Mouse (Mus musculus): ENCODE results near the gene Slu7.

Gene Slu7

DNA sequence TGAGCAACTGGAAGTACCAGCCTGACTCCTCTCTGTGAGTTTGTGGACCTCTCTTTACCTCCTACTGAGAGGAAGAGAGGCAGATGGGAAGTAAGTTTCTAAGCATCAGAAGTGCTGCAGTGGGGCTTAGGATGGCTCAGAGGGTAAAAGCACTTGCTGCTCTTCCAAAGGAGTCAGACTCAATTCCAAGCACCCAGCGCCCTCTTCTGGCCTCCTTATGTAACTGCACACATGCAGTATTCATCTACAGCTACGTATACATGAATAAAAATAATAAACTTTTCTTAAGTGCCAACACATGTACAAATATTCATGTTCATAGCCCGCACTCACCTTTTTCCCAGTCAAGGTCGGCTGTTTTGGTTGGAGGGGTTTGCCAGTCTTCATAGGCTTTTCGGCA, 9.2 kb upstream of the Slu7 start:
- no peak for DNase-seq (ENCODE audit: low spot score in 2 of 2)

DNA sequence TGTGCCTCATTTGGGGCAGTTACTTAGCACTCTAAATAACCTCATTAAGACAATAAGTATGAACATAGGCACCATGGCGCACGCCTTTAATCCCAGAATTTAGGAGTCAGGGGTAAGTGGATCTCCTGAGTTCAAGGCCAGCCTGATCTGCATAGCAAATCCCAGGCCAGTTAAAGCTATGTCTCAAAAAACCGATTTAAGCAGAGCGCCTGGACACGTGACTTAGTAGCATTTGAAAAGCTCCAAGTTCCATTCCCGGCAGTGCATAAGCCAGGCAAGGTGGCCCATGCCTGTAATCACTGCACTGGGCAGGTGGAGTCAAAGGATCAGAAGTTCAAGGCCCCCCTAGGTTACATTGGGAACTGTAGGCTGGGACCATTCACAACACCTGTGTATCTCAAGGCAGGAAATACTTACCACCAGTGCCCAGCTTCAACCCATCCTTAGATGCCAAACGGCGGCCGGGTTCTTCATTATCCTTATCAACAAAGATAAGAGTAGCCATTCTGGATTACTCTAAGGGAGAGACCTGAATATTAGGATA, 8.3 kb upstream of the Slu7 start:
- DNase-seq (ENCODE audit: low spot score in 2 of 2): no peak

DNA sequence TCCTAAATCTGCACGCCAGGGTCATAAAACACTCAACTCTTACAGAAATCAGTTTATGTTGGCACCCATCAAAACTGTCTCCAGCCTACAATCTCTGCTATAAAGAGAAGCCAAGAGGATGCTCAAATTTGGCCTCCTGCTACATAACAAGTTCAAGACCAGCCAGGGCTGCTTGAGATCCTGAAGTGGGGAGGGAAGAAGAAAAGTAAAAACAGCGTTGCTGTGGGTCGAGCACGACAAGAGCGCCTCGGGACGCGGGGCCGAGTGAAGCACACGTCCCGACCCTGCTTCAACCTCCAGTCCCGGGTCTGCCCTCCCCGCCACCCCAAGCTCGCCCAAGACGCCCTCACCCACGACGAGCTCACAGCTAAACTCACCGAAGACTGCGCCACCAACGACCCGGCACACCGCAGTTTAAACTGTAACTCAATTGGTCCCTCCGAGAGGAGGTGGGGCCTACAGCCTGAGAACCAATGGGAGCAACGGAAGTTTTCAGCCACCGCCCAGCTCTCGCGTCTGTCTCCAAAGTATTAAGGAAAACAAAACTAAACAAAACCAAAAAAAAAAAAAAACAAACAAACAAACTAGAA, 7.6 kb upstream of the Slu7 start, which contains the start of gene Pttg1:
TSS of gene Pttg1 (minus strand) at position 428 of the 590 bp plus-strand sequence.
- DNase-seq (ENCODE audit: low spot score in 2 of 2): peak; percentile 24 to 54

DNA sequence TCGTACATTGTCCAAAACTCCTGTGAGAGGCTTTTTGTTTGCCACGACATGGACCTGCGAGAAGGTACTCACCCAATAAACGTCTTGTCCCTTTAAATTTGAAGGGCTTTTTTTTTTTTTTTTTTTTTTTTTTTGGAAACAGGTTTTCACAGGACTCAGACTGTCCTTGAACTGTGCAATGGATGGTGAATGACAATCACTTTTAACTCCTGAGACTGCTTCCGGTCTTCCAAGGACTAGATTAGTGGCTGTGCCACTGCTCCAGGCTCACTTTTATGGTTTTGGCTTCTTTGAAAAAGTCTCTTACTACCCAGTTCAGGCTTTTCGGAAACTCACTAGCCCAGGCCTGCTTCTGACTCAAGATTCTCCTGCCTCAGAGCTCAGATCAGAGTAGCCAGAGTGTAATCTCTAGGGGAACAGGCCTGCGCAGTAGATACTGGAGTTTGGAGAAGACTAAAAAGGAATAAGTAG, 7.1 kb upstream of the Slu7 start:
- DNase-seq (ENCODE audit: low spot score in 2 of 2): no peak

DNA sequence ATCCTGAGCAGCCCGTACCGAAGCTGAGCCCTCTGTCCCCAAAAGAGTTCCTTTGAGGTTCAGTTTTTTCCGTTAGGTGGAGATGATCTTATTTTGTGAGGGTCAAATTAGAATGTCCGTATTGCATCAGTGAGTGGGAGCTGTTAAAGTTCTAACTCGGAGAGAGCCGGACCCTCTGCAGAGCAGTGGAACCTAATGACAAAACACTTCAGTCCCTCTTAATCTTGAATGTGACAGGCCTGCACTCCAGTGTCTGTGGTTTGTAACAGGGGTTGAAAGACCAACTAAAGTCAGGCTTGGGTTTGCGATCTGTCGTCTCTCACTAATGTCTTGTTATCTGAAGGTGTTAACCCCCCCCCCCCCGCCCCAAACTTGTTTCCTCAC, 472 bp downstream of the Slu7 start:
- no peak for DNase-seq (ENCODE audit: low spot score in 2 of 2)

- DNase-seq (ENCODE audit: low spot score in 2 of 2): no peak
Observed at GRCm38 (mm10) chr11:43441121-43441520, 7.6 kb downstream of the Slu7 start.

DNA sequence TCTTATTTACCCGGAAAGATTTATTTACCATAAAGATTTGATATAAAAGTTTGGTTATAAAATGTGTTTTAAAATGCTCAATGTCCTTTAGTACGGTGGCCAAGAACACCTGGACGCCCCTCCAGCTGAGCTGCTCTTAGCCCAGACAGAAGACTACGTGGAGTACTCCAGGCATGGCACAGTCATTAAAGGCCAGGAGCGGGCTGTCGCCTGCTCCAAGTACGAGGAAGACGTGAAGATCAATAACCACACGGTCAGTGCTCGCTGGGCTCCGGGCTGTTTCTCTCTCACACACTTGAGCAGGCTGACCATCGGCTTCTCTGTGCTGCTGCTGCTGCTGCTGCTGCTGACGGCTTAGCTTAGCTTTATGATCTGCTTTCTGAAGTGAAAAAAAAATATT, 9.6 kb downstream of the Slu7 start:
- DNase-seq (ENCODE audit: low spot score in 2 of 2): no peak

DNA sequence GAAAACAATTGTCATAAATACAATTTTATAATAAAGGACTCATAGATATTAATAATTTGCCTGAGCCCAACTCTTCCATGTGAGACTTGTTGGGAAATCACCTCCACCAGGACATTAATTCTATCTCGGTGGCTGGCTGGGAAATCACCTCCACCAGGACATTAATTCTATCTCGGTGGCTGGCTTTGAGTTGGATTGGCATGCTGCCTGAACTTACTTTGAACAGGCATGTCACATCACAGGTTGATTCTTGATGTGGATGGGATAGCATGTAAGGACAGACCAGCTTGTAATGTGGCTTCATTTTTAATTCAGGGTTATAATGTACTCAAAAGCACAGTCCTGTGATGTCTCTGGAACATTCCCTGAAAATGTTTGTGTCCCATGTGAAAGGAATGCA, 16.4 kb downstream of the Slu7 start:
- DNase-seq (ENCODE audit: low spot score in 2 of 2): no peak

- DNase-seq (ENCODE audit: low spot score in 2 of 2): no peak
Observed at GRCm38 (mm10) chr11:43451322-43451721, 17.8 kb downstream of the Slu7 start.

GRCm38 (mm10) chr11:43452266-43452665, 18.7 kb downstream of the Slu7 start:
- DNase-seq (ENCODE audit: low spot score in 2 of 2): no peak

- no peak for DNase-seq (ENCODE audit: low spot score in 2 of 2)
Observed at GRCm38 (mm10) chr11:43463204-43463603, 29.7 kb downstream of the Slu7 start.

DNA sequence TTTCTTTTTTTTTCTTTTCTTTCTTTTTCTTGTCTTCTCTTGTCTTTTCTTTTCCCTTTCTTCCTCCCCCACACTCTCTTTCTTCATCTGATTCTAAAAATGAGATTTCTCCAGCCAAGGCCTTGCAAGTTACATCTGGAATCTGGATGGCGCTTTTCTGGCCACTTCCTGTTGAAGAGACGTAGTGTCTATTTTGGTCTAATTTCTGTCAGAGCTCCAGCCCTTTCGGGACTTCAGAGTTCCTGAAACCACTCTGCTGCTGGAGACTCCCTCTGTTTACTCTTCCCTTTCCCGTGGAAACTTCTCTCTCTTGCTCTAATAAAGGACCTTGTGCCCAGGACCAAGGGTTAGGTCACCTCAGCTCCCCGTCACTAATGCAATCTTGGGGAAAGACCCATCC, 36.6 kb downstream of the Slu7 start:
- no peak for DNase-seq (ENCODE audit: low spot score in 2 of 2)

DNA sequence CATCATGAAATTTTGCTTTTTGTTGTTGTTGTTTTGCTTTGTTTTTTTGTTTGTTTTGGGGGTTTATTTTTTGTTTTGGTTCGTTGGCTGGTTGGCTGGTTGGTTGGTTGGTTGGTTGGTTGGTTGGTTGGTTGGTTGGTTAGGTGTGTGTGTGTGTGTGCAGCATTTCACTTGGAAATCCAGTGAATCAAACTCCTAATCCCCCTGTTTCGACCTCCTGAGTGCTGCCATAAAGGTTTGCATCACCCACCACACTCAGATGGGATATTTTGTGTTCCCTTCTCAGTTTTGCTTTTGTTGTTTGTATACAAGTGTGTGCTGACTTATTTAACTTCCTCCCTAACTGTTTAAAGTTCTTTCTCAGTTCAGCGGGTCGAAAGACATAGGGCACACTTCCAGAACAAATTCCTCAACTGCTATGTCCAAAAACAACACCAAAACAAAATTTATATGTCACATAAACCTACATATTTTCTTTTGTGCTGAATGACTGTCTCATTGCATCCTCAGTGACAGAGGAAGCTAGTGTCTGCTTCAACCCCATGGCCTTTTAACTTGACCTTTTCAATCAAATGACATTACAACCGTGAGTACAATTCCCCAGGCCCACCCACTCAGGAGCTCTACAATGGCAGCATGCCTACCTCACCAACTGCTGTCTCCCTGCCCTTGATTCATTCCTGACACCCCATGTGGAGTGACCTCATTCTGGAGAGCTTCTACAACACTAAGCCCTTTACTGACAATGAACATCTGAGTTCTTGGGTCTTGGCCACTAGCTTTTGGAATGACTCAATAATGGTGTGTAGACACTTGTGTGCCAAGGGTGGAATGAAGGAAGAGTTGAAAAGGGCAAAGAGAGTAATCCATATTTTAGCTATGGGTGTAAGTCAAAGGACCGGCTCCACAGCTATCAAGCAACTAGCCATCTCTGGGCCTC, 37.6 kb downstream of the Slu7 start:
- DNase-seq (ENCODE audit: low spot score in 2 of 2): no peak

DNA sequence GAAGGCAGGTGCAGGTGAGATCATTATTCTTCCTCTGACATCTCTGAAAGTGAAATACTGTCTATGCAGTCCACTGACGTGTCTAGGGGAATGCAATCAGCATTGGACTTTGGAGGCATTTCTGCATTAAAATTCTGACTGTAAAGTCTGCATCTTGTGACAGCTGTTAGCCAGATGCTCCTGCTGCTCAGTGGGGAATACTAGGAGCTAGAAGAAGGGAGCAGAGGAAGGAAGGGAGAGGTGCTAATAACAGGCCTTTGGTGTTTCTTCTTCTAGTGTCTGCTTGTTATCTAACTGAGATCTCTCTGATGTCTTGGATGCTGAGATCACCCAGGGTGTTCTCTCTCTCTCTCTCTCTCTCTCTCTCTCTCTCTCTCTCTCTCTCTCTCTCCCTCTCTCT, 39.6 kb downstream of the Slu7 start:
- no peak for DNase-seq (ENCODE audit: low spot score in 2 of 2)

DNA sequence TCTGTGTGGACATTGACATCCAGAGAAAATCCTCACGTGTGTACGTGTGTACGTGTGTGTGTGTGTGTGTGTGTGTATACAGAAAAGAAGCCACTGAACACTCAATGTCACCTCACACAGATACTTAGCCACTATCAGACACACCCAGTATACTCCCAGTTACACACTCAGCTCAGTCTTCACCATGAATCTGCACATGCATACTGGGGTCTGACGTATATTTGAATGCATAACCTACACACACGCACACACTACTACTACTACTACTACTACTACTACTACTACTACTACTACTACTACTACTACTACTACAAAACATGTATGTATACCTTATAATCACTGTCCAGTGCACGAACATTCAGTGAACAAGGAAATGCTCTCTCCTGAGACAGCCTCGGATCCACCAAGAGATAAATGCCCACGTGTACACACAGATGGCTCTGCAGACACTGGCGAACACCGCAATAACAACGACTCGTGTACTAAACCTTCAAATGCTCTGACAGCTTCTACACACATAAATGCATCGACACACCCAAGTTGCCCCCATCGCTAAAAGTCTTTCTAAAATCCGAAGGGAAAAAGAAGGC, 40.2 kb downstream of the Slu7 start:
- DNase-seq (ENCODE audit: low spot score in 2 of 2): no peak

- no peak for DNase-seq (ENCODE audit: low spot score in 2 of 2)
Observed at GRCm38 (mm10) chr11:43474225-43474774, 40.8 kb downstream of the Slu7 start, which contains the start of gene C1qtnf2. C1qtnf2 (plus strand) TSS chr11:43474276.

GRCm38 (mm10) chr11:43479376-43479775, 45.8 kb downstream of the Slu7 start:
- DNase-seq (ENCODE audit: low spot score in 2 of 2): no peak

GRCm38 (mm10) chr11:43480561-43480960, 47.0 kb downstream of the Slu7 start:
- no peak for DNase-seq (ENCODE audit: low spot score in 2 of 2)

DNA sequence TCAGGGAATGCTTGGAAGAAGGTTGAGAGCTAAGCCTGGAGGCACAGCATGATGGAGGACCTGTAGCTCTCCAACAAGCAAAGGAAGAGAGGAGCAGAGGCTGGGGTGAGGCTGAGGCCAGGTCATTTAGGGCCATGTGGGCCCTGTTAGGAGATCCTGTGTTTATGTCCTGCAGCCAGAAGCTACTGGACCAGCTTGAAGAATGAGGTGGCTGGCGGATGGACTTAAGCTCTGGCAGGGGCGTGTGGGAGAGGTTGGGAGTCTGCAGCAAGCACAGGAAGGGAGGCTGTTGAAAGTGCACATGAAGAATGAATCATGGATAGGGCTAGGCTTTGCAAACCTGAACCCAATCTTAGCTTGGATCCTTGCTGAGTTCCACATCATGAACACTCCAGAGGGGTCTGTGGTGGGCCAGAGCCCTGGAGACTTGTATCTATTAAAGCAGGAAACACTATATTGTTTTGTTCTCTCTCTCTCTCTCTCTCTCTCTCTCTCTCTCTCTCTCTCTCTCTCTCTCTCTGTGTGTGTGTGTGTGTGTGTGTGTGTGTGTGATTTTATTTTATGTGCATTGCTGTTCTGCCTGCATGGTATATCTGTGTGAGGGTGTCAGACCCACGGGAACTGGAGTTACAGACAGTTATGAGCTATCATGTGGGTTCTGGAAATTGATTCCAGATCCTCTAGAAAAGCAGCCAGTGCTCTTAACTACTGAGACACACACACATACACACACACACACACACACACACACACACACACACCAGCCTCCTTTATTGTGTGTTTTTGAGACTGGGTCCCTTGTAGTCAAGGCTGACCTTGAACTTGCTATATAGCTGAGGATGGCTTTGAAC, 48.4 kb downstream of the Slu7 start:
- no peak for DNase-seq (ENCODE audit: low spot score in 2 of 2)

GRCm38 (mm10) chr11:43483122-43483792, 49.7 kb downstream of the Slu7 start:
- no peak for DNase-seq (ENCODE audit: low spot score in 2 of 2)

DNA sequence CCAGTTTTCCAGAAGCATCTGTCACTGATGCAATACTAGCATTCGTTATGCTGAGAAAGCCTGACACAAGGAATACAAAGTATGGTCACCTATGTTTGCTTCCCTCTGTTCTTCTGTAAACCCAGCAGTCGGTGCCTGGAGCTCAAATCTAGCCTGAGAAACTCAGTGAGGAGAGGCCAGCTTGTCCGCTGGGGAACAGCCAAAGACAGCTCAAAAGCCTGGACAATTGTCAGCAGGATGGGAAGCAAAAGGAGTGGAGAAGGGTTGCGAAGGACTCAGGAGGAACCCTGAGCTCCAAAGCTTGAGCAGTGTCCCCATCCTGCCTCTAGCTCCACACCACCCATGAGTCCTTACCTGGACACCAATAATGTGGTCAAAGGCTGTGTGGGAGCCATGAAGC, 50.5 kb downstream of the Slu7 start:
- DNase-seq (ENCODE audit: low spot score in 2 of 2): no peak

Data from frontal cortex, postnatal 25 days (tissue).